Mouse (Mus musculus): Measurements from ENCODE around the gene Gm20388.

The Gm20388 gene

DNA sequence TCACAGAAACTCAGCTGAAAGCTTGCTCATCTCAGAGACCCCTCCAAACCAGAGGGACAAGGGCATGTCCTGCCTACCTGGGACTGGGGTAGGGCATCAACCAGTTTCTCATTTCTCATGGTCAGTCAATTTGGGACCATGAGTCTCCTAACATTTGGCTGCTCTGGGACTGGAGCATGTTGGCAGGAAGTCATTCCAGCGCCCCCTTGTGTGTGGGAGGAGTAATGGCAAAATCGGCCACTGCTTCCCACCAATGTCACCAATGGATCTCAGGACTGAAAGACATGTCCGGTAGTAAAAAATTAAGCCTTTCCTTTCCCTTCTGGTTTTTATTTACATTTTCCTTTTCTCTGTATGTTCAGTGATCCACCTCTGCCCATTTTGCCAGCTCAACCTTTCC is 1318.3 kb downstream of the Gm20388 start:
- no peak for DNase-seq (ENCODE audit: low spot score in 2 of 2)

DNA sequence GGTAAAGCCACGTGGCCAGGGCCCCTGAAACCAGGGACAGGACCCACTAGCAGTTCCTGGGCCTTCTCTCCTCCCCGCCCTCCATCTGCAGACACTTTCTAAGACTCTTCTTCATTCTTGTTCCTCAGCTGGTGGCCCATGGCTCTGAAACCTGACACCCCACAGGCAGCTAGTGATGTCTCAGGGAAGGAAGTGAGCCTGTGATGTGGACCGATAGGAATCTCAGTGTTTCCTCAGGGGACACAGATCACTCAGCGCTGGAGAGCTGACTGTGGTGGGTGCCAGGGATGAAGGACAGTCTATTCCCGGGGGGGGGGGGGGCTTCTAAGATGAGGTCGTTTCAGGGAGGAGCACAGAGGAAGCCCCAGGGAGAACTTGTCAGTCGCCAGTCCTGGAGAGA is 1318.9 kb downstream of the Gm20388 start:
- no peak for DNase-seq (ENCODE audit: low spot score in 2 of 2)

DNA sequence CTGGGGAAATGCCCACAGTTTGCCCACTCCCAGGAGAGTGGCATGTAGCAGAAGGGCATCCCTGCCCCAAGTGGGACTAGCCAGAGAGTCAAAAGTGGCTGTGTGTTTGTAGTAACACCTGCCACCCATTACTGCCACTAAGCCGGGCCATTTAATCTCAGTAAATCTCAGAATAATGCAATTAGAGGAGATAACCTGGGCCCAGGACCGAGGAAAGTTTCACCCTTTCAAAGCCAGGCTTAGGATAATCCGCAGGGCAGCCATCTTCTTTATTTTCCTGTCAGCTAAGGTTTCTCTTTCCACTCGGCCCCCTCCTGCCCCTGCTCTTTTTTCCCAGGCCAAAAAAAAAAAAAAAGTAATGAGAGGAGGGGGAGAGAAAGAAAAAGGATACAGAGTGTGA is 1322.6 kb downstream of the Gm20388 start:
- no peak for DNase-seq (ENCODE audit: low spot score in 2 of 2)

DNA sequence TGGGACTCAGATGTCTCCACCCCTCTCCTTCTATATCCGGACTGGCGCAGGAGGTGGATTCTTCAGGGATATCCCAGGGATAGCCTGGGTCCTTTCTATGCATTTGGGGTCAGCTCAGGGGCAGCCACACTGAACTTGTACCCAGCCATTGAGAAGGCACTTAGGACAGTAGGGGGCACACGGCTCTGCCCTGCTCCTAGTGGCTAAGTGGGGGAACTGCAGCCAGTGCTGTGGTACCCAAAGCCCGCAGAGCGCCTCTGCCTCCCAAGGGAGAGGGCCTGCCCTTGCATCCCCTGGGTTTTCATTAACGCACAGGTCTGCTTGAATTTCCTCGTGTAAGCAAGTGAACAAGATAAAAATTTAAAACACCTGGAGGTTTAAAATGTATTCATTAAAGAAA is 1324.3 kb downstream of the Gm20388 start:
- no peak for DNase-seq (ENCODE audit: low spot score in 2 of 2)

DNA sequence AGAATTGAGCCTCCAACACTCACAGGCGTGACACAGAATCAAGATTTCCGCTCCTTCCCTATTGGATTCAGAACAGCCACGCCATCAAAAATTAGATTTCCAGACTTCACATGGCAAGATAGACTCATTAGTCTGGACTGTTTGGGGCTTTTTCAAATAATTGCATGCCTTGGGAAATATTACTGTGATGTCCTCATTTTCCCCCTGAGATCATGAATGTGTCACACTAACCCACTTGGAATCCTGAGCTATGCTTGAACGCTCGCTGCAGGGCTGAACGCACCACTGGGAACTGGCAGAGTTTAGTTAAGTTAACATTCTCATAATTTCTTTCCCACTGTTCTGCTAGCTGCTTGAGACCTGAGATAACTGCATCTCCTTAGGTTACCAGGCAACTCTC is 1329.0 kb downstream of the Gm20388 start:
- DNase-seq (ENCODE audit: low spot score in 2 of 2) = no peak

DNA sequence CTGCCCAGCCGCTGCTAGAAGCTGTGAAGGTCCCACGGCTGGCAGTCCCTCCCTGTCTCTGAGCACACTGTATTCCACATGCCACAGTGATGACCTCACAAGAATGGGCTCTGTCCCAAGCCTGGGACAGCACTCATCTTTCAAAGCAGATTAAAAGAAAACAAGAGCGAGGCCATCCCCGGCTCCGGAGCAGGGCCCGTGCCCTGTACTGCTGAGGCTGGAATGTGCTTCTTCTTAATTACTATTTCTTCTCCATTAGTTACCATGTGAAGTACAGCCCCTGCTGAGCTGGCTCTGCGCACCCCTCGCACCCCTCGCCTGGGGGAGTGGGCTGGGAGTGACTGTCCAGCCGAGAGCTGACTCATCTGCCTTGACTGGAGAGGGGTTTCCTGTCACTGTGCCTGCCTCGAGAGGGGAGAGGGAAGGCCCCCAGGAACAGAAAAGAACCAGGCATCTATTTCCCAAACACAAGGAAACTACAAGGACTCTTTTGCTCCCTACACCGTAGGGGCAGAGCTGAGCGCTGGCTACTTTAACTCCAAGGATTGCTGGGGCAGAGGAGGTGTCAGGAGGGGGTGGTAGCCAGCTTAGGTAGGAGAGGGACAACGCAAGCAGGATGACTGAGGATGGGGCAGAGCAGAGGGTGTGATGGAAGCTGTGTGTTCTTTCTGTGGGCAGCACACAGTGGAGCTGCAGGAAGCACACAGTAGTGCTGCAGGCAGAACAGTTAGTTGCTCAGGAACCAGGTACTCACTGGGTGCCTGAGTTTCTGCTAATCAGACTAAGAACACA is 1331.3 kb downstream of the Gm20388 start:
- DNase-seq (ENCODE audit: low spot score in 2 of 2) = no peak

DNA sequence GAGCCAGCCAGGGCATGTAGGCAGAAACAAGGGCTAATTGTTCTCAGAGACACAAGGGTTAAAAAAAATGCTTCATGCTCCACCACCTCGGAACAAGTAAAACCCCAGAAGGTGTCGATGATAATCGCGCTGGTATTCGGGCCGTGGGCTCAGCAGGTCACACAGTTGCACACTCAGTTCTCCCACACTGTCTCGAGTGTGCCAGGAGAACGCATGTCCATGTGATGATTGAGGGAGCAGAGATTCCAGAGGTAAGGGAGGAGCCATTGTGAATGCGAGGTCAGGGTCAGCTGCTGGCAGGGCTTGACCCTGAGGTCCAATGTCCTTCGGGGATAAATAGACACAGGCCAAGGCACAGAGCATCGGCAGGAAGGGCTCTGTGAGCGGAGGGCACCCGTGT is 1332.0 kb downstream of the Gm20388 start:
- DNase-seq (ENCODE audit: low spot score in 2 of 2) = no peak

DNA sequence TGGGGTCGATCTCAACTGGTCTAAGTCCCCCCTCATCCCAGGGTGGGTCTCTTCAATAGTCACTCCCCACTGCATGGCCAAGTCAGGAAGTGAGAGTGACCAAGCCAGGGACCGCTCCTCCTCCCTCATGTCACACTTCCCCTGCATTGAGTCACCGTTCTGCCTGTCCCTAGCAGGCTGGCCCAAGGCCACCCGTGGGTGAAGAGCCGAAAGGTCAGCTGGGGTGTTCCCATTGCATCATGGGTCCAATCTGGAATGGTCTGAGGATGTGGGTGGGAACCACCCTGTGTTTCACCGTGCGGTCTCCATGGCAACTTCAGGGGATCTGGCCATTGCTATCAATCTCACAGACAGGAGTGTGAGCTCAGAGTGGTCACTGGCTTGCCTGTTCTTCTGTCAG is 1338.2 kb downstream of the Gm20388 start:
- no peak for DNase-seq (ENCODE audit: low spot score in 2 of 2)

DNA sequence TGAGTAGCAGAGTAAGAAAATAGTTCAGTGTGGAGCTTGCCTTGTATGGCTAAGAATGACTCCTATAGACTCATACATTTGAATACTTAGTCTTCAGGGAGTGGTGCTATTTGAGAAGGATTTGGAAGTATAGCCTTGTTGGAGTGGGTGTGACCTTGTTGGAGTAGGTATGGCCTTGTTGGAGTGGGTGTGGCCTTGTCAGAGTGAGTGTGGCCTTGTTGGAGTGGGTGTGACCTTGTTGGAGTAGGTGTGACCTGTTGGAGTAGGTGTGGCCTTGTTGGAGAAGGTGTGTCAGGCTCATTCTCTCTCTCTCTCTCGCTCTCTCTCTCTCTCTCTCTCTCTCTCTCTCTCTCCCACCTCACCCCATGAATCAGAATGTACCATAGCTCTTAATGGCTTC is 1338.8 kb downstream of the Gm20388 start:
- no peak for DNase-seq (ENCODE audit: low spot score in 2 of 2)

DNA sequence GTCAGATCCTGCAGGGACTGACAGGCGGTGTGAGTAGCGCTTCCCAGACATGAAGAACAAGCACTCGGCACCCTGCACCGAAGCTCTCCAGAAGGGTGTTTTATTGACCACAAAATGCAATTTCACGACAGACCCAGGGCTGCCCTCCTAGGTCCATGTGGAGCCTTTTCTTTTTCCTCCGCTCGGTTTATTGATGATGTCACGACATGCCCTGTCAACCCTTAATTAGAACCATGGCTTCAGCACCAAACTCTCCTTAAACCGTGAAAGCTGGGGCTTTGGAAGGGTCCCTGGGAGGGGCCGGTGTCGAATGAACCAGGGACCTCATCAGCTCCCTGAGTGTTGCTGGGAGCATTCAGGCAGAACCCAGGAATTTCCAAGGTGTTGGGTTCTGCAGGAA is 1340.4 kb downstream of the Gm20388 start:
- DNase-seq (ENCODE audit: low spot score in 2 of 2) = no peak

DNA sequence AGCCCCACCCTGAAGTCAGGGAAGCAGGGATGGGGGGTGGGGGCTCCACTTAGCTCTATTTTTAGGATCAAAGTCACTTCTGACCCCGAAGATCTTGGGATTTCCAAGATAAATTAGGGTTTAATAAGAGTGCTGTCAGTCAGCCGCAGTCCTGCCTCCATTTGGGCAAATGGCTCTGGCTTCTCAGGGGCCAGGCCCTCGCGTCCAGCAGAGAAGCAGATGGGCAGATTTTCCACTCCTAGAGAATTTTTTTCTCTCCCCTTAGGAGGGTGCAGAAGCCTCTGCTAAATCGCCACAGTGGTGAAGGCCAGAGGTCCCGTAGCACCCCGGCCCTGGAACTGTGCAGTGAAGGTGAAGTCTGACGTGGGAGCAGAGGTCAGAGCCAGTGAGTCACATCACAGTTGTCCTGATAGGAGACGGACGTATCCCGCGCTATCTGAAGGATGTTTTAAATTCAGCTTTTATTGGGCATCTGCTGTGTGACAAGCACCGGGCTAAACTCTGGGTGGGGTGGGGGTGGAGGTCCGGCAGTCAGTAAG is 1345.2 kb downstream of the Gm20388 start:
- no peak for DNase-seq (ENCODE audit: low spot score in 2 of 2)

DNA sequence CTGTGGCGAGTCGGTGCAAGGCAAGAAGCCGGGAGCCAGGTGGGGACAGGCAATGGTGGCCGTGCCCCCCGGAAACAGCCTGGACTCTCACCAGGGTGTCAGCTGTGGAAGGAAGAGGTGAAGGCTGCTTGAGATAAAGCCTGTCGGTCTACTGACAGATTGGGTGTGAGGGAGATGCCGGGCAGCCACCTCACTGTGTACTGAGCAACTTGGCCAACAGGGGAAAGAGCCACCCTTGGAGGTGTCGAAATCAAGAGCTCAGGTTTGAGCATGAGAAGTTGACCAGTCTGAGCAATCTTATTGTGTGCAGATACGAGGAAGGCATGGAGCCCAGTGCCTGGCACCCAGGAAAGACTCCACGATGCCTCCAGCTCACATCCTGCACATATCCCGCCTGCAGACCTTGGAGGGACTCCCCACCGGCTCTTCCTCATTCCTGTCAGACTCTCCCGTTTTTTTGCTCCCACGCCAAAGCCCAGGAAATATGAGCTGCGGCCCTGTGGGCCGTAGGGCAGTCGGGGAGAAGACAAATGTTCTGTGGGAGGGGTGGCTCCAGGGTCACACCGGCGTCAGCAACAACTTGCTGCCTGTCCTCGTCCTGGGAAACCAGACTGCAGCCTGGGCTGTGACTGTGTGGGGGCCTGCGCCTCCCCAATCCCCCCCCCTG is 1347.6 kb downstream of the Gm20388 start:
- DNase-seq (ENCODE audit: low spot score in 2 of 2) = no peak

DNA sequence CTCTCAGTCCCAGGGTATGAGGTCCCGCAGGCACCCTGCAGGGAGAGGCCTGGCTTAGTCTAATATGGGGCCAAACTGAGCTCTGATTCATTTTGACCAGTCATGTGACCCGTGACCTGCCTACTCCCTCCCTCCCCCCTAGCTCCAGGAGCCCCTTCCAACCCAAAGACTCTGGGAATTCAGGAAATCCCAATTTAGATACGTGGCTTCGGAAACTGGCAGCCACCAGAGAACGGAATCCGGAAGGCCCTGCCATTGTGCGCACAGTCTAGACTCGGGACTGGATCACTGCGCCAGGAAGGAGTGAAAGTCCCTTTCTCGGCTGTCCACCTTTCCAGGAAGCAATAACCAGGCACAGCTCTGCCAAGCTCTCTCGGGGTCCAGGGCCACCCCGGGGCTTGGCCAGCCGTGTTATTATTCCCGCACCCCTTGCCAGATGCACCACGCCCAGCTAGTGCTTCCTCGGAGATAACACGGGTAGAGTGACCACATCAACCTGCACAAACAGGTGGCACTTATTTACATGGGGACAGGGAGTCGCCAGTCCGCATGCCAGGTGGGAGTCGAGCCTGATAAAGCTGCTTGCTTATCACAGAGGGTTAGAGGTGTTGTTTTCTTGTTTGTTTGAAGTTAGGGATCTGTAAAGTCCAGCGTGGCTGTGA is 1352.2 kb downstream of the Gm20388 start:
- DNase-seq (ENCODE audit: low spot score in 2 of 2) = no peak

DNA sequence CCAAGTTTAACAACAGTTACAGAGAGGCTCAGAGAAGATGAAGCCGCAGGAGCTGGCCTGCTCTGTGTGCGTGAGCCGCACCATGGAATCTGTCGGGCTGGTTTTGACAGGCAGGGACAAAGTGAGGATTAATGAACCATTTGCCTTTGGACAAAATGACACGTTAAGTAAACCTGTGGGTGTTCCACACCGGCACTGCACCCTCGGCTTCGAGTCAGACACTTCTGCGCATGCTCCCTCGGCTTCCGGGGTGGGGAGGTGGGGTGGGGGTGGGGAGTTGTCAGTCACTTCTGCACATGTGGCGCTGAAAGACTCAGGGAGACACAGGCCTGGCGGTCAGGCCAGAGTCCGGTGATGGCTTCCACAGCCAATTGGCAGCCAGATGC is 1352.7 kb downstream of the Gm20388 start:
- no peak for DNase-seq (ENCODE audit: low spot score in 2 of 2)

DNA sequence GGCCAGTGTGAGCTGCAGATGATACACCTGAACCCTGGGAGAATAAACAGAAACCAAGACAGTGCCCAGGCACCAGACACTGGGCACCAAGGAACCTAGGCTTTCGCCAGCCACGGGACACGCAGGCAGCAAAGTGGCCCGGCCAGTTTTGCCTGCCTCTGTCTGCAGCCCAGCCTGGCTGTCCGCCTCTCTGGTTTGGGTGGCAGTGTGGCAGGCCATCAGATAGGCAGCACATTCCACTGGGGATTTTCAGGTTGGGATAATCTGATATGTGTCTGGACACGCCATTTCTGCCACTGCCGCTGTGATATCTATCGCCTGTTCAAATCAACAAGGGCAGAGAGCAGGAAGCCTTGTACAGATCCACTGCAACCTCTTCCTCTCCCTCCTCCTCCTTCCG is 1353.6 kb downstream of the Gm20388 start:
- DNase-seq (ENCODE audit: low spot score in 2 of 2) = no peak

DNA sequence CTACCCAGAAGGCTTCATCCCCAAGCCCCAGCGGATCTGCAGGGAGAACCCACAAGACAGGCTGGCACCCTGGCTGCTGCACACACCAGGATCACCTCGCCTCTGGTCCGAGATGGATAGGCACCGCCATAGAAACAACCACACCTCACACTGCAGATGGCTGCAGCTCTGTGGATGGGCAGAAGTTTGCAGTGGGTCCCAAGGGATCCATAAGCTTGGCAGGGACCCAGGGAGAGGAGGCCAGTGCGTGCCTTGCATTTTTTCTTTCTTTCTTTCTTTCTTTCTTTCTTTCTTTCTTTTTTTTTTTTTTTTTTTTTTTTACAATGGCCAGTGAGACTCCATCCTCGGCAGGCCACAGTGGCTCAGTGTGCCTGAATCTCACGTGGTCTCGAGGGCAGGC is 1360.9 kb downstream of the Gm20388 start:
- DNase-seq (ENCODE audit: low spot score in 2 of 2) = no peak

DNA sequence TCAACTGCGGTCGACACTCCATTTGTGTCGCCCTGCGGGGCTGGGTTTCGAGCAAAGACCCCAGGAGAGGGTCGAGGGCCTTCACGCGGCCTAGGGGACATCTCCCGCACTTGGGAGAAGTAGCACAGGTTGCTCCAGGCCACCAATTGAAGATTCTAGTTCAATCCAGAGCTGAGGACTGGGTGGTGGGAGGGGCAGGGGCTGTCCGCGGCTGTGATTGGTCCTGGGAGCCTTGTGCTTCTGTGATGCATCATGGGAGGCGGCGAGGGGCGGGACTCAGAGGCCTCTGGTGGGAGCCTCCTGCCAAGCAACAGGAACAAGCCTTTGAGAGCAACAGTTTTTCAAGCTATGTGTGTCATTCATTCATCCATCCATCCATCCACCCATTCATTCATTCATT is 1362.6 kb downstream of the Gm20388 start:
- DNase-seq (ENCODE audit: low spot score in 2 of 2) = no peak

DNA sequence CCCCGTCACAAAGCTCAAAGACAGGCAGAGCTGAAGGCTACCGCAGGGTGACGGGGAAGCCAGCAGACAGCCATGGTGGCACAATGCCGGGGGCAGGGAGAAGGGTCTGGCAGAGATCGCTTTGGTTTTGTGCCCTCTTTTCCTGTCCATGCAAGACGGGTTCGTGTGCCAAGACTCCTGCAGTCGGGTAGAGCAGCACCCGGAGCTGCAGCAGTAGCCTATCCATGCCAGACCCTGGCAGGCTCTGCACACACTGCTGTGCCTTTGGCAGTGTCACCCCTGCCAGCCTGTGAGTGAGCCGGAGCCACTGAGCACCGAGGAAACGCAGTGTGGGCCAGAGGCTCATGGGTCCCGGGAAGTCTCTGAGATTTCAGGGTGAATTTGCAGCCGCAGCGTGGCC is 1363.0 kb downstream of the Gm20388 start:
- no peak for DNase-seq (ENCODE audit: low spot score in 2 of 2)

DNA sequence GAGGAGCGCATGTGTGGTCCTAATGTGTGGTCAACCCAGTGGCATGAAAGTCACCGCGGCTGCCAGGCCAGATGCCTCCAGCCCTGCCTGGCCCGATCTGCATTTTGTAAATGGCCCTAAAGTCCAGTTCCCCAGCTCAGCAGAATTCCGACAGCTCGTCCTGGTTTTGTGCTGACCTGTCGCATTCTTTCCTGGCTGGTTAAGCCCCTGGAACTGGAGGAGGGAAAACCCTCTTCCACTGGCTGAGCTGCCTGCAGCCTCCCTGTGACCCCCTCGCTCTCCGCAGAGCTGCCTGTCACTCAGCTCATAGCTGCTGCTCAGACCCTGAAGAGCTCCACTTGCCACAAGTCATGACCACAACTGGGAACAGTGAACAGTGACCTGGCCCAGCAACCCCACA is 1369.8 kb downstream of the Gm20388 start:
- DNase-seq (ENCODE audit: low spot score in 2 of 2) = no peak

DNA sequence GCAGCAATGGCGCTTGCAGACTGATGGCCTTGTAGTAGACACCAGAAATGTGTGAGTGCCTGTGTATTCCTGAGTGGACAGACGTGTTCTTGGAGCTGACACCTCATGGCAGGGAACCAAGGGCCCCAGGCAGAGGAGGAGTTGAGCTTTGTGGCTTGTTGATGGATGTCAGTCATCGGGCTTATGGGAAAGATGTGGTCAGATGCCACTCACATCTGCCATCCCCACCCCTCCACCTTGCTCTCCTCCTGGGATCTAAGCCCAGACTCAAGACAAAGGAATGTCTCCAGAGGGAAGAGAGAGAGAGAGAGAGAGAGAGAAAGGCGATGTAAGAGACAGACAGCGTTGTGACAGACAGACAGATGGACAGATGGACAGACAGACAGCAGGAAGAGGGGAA is 1378.7 kb downstream of the Gm20388 start:
- DNase-seq (ENCODE audit: low spot score in 2 of 2) = no peak

DNA sequence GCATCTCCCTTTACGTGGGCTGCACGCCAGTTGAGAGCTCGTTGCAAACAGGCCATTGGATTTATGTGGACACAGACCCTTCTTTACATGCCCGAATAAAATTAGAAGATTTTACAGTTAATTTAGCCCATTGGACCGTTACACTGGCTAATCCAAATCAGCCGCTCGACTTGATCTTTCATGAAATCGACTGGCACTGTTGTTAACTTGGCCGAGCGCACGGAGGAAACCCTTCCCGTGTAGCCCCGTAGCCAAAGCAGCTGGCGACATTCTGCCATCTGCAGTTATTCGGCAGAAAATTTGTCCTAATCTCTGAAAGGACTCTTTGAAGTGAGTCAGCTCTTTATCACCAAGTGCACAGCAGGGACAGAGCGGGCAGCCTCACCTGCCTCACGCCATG is 1379.9 kb downstream of the Gm20388 start:
- no peak for DNase-seq (ENCODE audit: low spot score in 2 of 2)

DNA sequence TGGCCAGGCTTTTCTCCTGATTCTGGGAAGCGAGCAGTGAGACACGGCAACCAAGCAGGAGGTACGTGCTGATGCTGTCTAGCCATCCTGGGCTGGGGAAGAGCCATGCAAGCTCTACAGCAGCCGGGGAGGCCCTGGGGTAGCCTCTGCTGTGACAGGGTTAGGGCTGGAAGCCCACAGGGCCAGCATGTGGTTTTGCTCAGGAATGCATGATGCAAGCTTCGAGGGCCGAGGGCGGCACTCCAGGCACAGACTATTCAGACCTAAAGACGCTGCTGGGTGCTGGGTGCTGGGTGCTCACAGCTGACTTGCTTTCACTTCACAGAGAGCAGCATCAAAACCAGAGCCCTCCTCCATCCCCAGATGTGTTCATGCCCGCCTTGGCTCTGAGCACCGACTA is 1382.8 kb downstream of the Gm20388 start:
- no peak for DNase-seq (ENCODE audit: low spot score in 2 of 2)
